Mouse (Mus musculus): Measurements from ENCODE around the gene Cbfb. TPM values are rescaled to one million over a fixed set of nuclear protein-coding genes. Genes with fewer than 3 reads are reported as not detected.

Gene Cbfb
- polyA plus RNA-seq, 1 experiment from 2014 or later: 96.5 TPM

- WGBS: 34% methylated on average over 20 of the region's 20 CpGs
- H3K4me1 ChIP-seq (ENCODE audit: control insufficient read depth, insufficient read depth, low read length): peaks cover 12% of the 10 kb centered on the region; the same call in 1 of the 2 replicates
- no peaks in the 10 kb centered on the region for H3K9me3 ChIP-seq (ENCODE audit: control insufficient read depth, low read length)
- peak overlapping the region; percentile 23; the same call in 1 of the 2 replicates for H3K9ac ChIP-seq (ENCODE audit: low read depth, low read length)
- peak overlapping the region; percentile 99 for H3K4me2 ChIP-seq (replicated peaks; ENCODE audit: low read depth, low read length)
- ATAC-seq (ENCODE audit: low FRiP score, low TSS enrichment): peak; percentile 22
- no peak overlapping the region for H3K27ac ChIP-seq (ENCODE audit: low read depth, low read length)
- H3K4me3 ChIP-seq (ENCODE audit: low read length): peak overlapping the region; percentile 64
- H3K27me3 ChIP-seq (ENCODE audit: control insufficient read depth, insufficient read depth, low read length): peaks cover 25% of the 10 kb centered on the region
- H3K36me3 ChIP-seq (ENCODE audit: control insufficient read depth, insufficient read depth, low read length): peaks cover 35% of the 10 kb centered on the region
Observed at GRCm38 (mm10) chr8:105253766-105254151, 83.3 kb downstream of the Cbfb start.

- H3K9me3 ChIP-seq (ENCODE audit: control insufficient read depth, low read length): no peaks in the 10 kb centered on the region
- H3K9ac ChIP-seq (ENCODE audit: low read depth, low read length): peak overlapping the region; percentile 74
- peak overlapping the region; percentile 78 for H3K27ac ChIP-seq (ENCODE audit: low read depth, low read length)
- peak overlapping the region; percentile 99 for H3K4me2 ChIP-seq (replicated peaks; ENCODE audit: low read depth, low read length)
- H3K4me3 ChIP-seq (ENCODE audit: low read length): peak overlapping the region; percentile 64
- H3K27me3 ChIP-seq (ENCODE audit: control insufficient read depth, insufficient read depth, low read length): peaks cover 31% of the 10 kb centered on the region
- WGBS: under 1% methylated on average over 68 of the region's 74 CpGs
- peaks cover 29% of the 10 kb centered on the region for H3K36me3 ChIP-seq (ENCODE audit: control insufficient read depth, insufficient read depth, low read length)
- H3K4me1 ChIP-seq (ENCODE audit: control insufficient read depth, insufficient read depth, low read length): peaks cover 17% of the 10 kb centered on the region; the same call in 1 of the 2 replicates
- peak; percentile 86 for ATAC-seq (ENCODE audit: low FRiP score, low TSS enrichment)
Observed at GRCm38 (mm10) chr8:105254152-105254965, 83.9 kb downstream of the Cbfb start.

- Histone ChIP-seq H3K4me2 (replicated peaks; ENCODE audit: low read depth, low read length) (peak within 1 kb of the TSS; percentile 99), H3K4me3 (ENCODE audit: low read length) (peak within 1 kb of the TSS; percentile 64), H3K36me3 (ENCODE audit: control insufficient read depth, insufficient read depth, low read length) (peaks cover 23% of the 10 kb centered on the region), H3K9me3 (ENCODE audit: control insufficient read depth, low read length) (no peaks in the 10 kb centered on the region), H3K27ac (ENCODE audit: low read depth, low read length) (peak within 1 kb of the TSS; percentile 78), H3K4me1 (ENCODE audit: control insufficient read depth, insufficient read depth, low read length) (peaks cover 17% of the 10 kb centered on the region; the same call in 1 of the 2 replicates), H3K9ac (ENCODE audit: low read depth, low read length) (peak within 1 kb of the TSS; percentile 74), H3K27me3 (ENCODE audit: control insufficient read depth, insufficient read depth, low read length) (peaks cover 36% of the 10 kb centered on the region)
- ATAC-seq (ENCODE audit: low FRiP score, low TSS enrichment): peak; percentile 50
- 0% methylated on average over 14 of the region's 14 CpGs for WGBS
Observed at GRCm38 (mm10) chr8:105254966-105255350, 84.5 kb downstream of the Cbfb start, which contains the start of gene B3gnt9. Gene B3gnt9, minus strand, starts transcription at chr8:105255153.

GRCm38 (mm10) chr8:105257318-105258114 is 87.0 kb downstream of the Cbfb start:
- H3K27ac ChIP-seq (ENCODE audit: low read depth, low read length): no peak overlapping the region
- no peak overlapping the region for H3K4me2 ChIP-seq (replicated peaks; ENCODE audit: low read depth, low read length)
- peaks cover 17% of the 10 kb centered on the region; the same call in 1 of the 2 replicates for H3K4me1 ChIP-seq (ENCODE audit: control insufficient read depth, insufficient read depth, low read length)
- 65% methylated on average over 7 of the region's 7 CpGs for WGBS
- no peak for ATAC-seq (ENCODE audit: low FRiP score, low TSS enrichment)
- H3K4me3 ChIP-seq (ENCODE audit: low read length): no peak overlapping the region
- no peaks in the 10 kb centered on the region; the same call in 1 of the 2 replicates for H3K36me3 ChIP-seq (ENCODE audit: control insufficient read depth, insufficient read depth, low read length)
- peaks cover 51% of the 10 kb centered on the region for H3K27me3 ChIP-seq (ENCODE audit: control insufficient read depth, insufficient read depth, low read length)
- H3K9me3 ChIP-seq (ENCODE audit: control insufficient read depth, low read length): no peaks in the 10 kb centered on the region
- H3K9ac ChIP-seq (ENCODE audit: low read depth, low read length): no peak overlapping the region

- Histone ChIP-seq H3K27ac (ENCODE audit: low read depth, low read length) (no peak overlapping the region), H3K9ac (ENCODE audit: low read depth, low read length) (peak overlapping the region; percentile 32), H3K36me3 (ENCODE audit: control insufficient read depth, insufficient read depth, low read length) (no peaks in the 10 kb centered on the region), H3K4me1 (ENCODE audit: control insufficient read depth, insufficient read depth, low read length) (peaks cover 14% of the 10 kb centered on the region; the same call in 1 of the 2 replicates), H3K4me2 (replicated peaks; ENCODE audit: low read depth, low read length) (peak overlapping the region; percentile 57), H3K27me3 (ENCODE audit: control insufficient read depth, insufficient read depth, low read length) (peaks cover 59% of the 10 kb centered on the region), H3K9me3 (ENCODE audit: control insufficient read depth, low read length) (no peaks in the 10 kb centered on the region), H3K4me3 (ENCODE audit: low read length) (peak overlapping the region; percentile 34)
- peak; percentile 18 for ATAC-seq (ENCODE audit: low FRiP score, low TSS enrichment)
- WGBS: 2% methylated on average over 55 of the region's 55 CpGs
Observed at GRCm38 (mm10) chr8:105258911-105259720, 88.6 kb downstream of the Cbfb start.

GRCm38 (mm10) chr8:105259721-105260320 is 89.3 kb downstream of the Cbfb start:
- H3K27me3 ChIP-seq (ENCODE audit: control insufficient read depth, insufficient read depth, low read length): peaks cover 58% of the 10 kb centered on the region
- 4% methylated on average over 30 of the region's 30 CpGs for WGBS
- H3K27ac ChIP-seq (ENCODE audit: low read depth, low read length): no peak overlapping the region

GRCm38 (mm10) chr8:105260371-105261099 is 90.1 kb downstream of the Cbfb start:
- Histone ChIP-seq H3K27me3 (ENCODE audit: control insufficient read depth, insufficient read depth, low read length) (peaks cover 55% of the 10 kb centered on the region), H3K9ac (ENCODE audit: low read depth, low read length) (no peak overlapping the region), H3K9me3 (ENCODE audit: control insufficient read depth, low read length) (no peaks in the 10 kb centered on the region), H3K36me3 (ENCODE audit: control insufficient read depth, insufficient read depth, low read length) (no peaks in the 10 kb centered on the region), H3K4me1 (ENCODE audit: control insufficient read depth, insufficient read depth, low read length) (0 out of 2 replicates have a peak, but pooled peaks cover 9% of the 10 kb centered on the region), H3K27ac (ENCODE audit: low read depth, low read length) (no peak overlapping the region), H3K4me2 (replicated peaks; ENCODE audit: low read depth, low read length) (no peak overlapping the region), H3K4me3 (ENCODE audit: low read length) (no peak overlapping the region)
- no peak for ATAC-seq (ENCODE audit: low FRiP score, low TSS enrichment)
- 70% methylated on average over 7 of the region's 7 CpGs for WGBS

More at GRCm38 (mm10) chr8:105259721-105260320, 89.3 kb downstream of the Cbfb start:
- peak overlapping the region; percentile 34 for H3K4me3 ChIP-seq (ENCODE audit: low read length)
- no peaks in the 10 kb centered on the region for H3K9me3 ChIP-seq (ENCODE audit: control insufficient read depth, low read length)
- no peaks in the 10 kb centered on the region for H3K36me3 ChIP-seq (ENCODE audit: control insufficient read depth, insufficient read depth, low read length)
- peaks cover 12% of the 10 kb centered on the region; the same call in 1 of the 2 replicates for H3K4me1 ChIP-seq (ENCODE audit: control insufficient read depth, insufficient read depth, low read length)
- H3K9ac ChIP-seq (ENCODE audit: low read depth, low read length): peak overlapping the region; percentile 32; the same call in 1 of the 2 replicates
- H3K4me2 ChIP-seq (replicated peaks; ENCODE audit: low read depth, low read length): peak overlapping the region; percentile 57
- peak; percentile 41 for ATAC-seq (ENCODE audit: low FRiP score, low TSS enrichment)

Measured in kidney, embryonic 14.5 days (tissue).